Comparison of ENCODE assay signal across 25 mouse cellular contexts in genomic region chr2:131841321-131841693, GRCm38 (mm10). TPM values are rescaled to one million over a fixed set of nuclear protein-coding genes. Genes with fewer than 3 reads are reported as not detected.
DNase-seq lines count a peak whose midpoint lies in the region; ATAC-seq lines count a peak whose summit lies in the region.
"Had no signal": no experiment of that assay in that cellular context is flagged by ENCODE, and none has a peak within 500 bp of the region (broad histone marks: within the 10 kb centered on the region; RNA-seq: fewer than 3 reads in every experiment).

No protein-coding gene starts in this region.

- H3K9ac ChIP-seq in forebrain, embryonic 11.5 days (ENCODE audit: low read length) = 0 out of 2 replicates have a peak overlapping the region, but pooled peaks have one; percentile 20
- H3K9ac ChIP-seq in forebrain, embryonic 14.5 days (ENCODE audit: low read length) = no peak overlapping the region
- H3K9ac ChIP-seq in heart, embryonic 13.5 days = no peak overlapping the region
- no peak overlapping the region for H3K9ac ChIP-seq in kidney, embryonic 15.5 days
- H3K9ac ChIP-seq in midbrain, embryonic 13.5 days (replicated peaks) = no peak overlapping the region; the same call in 1 of the 2 replicates

- H3K4me3 ChIP-seq in forebrain, embryonic 11.5 days (ENCODE audit: low read depth, low read length) = no peak overlapping the region
- no peak overlapping the region for H3K4me3 ChIP-seq in forebrain, embryonic 14.5 days (ENCODE audit: low read depth, low read length)
- no peak overlapping the region for H3K4me3 ChIP-seq in heart, embryonic 13.5 days
- no peak overlapping the region for H3K4me3 ChIP-seq in kidney, embryonic 15.5 days (replicated peaks)
- no peak overlapping the region for H3K4me3 ChIP-seq in midbrain, embryonic 13.5 days (replicated peaks)
- H3K4me3 ChIP-seq: limb, embryonic 10.5 days; megakaryocyte, embryonic 14.5 days; myocyte had no signal

- no peak for DNase-seq in forebrain, embryonic 11.5 days (ENCODE audit: low spot score)
- no peak for DNase-seq in forebrain, embryonic 14.5 days (ENCODE audit: low spot score)
- no peak for DNase-seq in heart, postnatal 10 days
- no peak for DNase-seq in kidney, adult 9 months
- DNase-seq in thymus, postnatal 10 days (ENCODE audit: low spot score in 2 of 2) = no peak
- DNase-seq: adrenal gland, postnatal 14 days; cerebellum, adult 9-11 months; gastrocnemius, postnatal 14 days; kidney, postnatal 10 days; lung, adult 2 months; right cerebral cortex, postnatal 14 days; spleen, adult 18-20 months; thymus, postnatal 4 days had no signal

- H3K4me1 ChIP-seq in forebrain, embryonic 11.5 days (replicated peaks; ENCODE audit: control insufficient read depth, insufficient read depth, low read length) = 0 out of 2 replicates have a peak, but pooled peaks cover 4% of the 10 kb centered on the region
- H3K4me1 ChIP-seq in forebrain, embryonic 14.5 days (ENCODE audit: control insufficient read depth, insufficient read depth, low read length) = peaks cover 12% of the 10 kb centered on the region
- H3K4me1 ChIP-seq in heart, embryonic 13.5 days = peaks cover 27% of the 10 kb centered on the region
- peaks cover 5% of the 10 kb centered on the region; the same call in 1 of the 2 replicates for H3K4me1 ChIP-seq in kidney, embryonic 15.5 days
- peaks cover 23% of the 10 kb centered on the region for H3K4me1 ChIP-seq in midbrain, embryonic 13.5 days (replicated peaks)

- no peak overlapping the region for H3K4me2 ChIP-seq in forebrain, embryonic 11.5 days (ENCODE audit: low read depth, low read length, severe bottlenecking)
- H3K4me2 ChIP-seq in forebrain, embryonic 14.5 days (ENCODE audit: low read length) = no peak overlapping the region
- H3K4me2 ChIP-seq in heart, embryonic 13.5 days = 0 out of 2 replicates have a peak overlapping the region, but pooled peaks have one; percentile 10
- H3K4me2 ChIP-seq in kidney, embryonic 15.5 days = no peak overlapping the region
- no peak overlapping the region for H3K4me2 ChIP-seq in midbrain, embryonic 13.5 days (replicated peaks)
- H3K4me2 ChIP-seq: liver, embryonic 11.5 days had no signal

- H3K36me3 ChIP-seq in forebrain, embryonic 11.5 days (ENCODE audit: control insufficient read depth, insufficient read depth, low read length) = no peaks in the 10 kb centered on the region
- H3K36me3 ChIP-seq in forebrain, embryonic 14.5 days (ENCODE audit: control insufficient read depth, insufficient read depth, low read length) = no peaks in the 10 kb centered on the region
- H3K36me3 ChIP-seq in heart, embryonic 13.5 days = no peaks in the 10 kb centered on the region
- no peaks in the 10 kb centered on the region for H3K36me3 ChIP-seq in kidney, embryonic 15.5 days
- H3K36me3 ChIP-seq in midbrain, embryonic 13.5 days = no peaks in the 10 kb centered on the region
- H3K36me3 ChIP-seq: limb, embryonic 10.5 days had no signal

- H3K9me3 ChIP-seq in forebrain, embryonic 11.5 days (ENCODE audit: control insufficient read depth, low read length) = no peaks in the 10 kb centered on the region
- H3K9me3 ChIP-seq in forebrain, embryonic 14.5 days (replicated peaks; ENCODE audit: control insufficient read depth, low read length) = no peaks in the 10 kb centered on the region
- no peaks in the 10 kb centered on the region for H3K9me3 ChIP-seq in heart, embryonic 13.5 days
- H3K9me3 ChIP-seq in kidney, embryonic 15.5 days (replicated peaks) = no peaks in the 10 kb centered on the region
- H3K9me3 ChIP-seq in midbrain, embryonic 13.5 days = no peaks in the 10 kb centered on the region
- H3K9me3 ChIP-seq: limb, embryonic 10.5 days; megakaryocyte, embryonic 14.5 days had no signal

- H3K27ac ChIP-seq in forebrain, embryonic 11.5 days (ENCODE audit: low read depth, low read length) = peak overlapping the region; percentile 47; the same call in 1 of the 2 replicates
- no peak overlapping the region for H3K27ac ChIP-seq in forebrain, embryonic 14.5 days (ENCODE audit: low read depth, low read length)
- H3K27ac ChIP-seq in heart, embryonic 13.5 days (replicated peaks) = 0 out of 2 replicates have a peak overlapping the region, but pooled peaks have one; percentile 16
- H3K27ac ChIP-seq in kidney, embryonic 15.5 days = 0 out of 2 replicates have a peak overlapping the region, but pooled peaks have one; percentile 4
- H3K27ac ChIP-seq in midbrain, embryonic 13.5 days = peak overlapping the region; percentile 46
- H3K27ac ChIP-seq: limb, embryonic 10.5 days had no signal

- intact Hi-C loops in heart, postnatal 10 days (cut with DNase I) = no loop called here

- no peaks in the 10 kb centered on the region for H3K27me3 ChIP-seq in forebrain, embryonic 11.5 days (ENCODE audit: control insufficient read depth, insufficient read depth, low read length)
- H3K27me3 ChIP-seq in forebrain, embryonic 14.5 days (replicated peaks; ENCODE audit: control insufficient read depth, insufficient read depth, low read length) = no peaks in the 10 kb centered on the region
- no peaks in the 10 kb centered on the region for H3K27me3 ChIP-seq in heart, embryonic 13.5 days (replicated peaks)
- no peaks in the 10 kb centered on the region for H3K27me3 ChIP-seq in kidney, embryonic 15.5 days
- no peaks in the 10 kb centered on the region for H3K27me3 ChIP-seq in midbrain, embryonic 13.5 days

- whole genome bisulfite sequencing in forebrain, embryonic 11.5 days = 60% methylated on average over 2 of the region's 2 CpGs
- 53% methylated on average over 2 of the region's 2 CpGs for WGBS in forebrain, embryonic 14.5 days
- WGBS in heart, embryonic 13.5 days = 45% methylated on average over 2 of the region's 2 CpGs
- WGBS in kidney, embryonic 15.5 days = 60% methylated on average over 2 of the region's 2 CpGs
- WGBS in midbrain, embryonic 13.5 days = 54% methylated on average over 2 of the region's 2 CpGs

- ATAC-seq in forebrain, embryonic 11.5 days (replicated peaks; ENCODE audit: low FRiP score) = peak; percentile 45; the same call in 1 of the 2 replicates
- ATAC-seq in forebrain, embryonic 14.5 days = no peak
- ATAC-seq in heart, embryonic 13.5 days (ENCODE audit: extremely low read depth, insufficient number of reproducible peaks, low FRiP score, low TSS enrichment) = no peak
- ATAC-seq in kidney, embryonic 15.5 days (replicated peaks; ENCODE audit: low FRiP score) = peak; percentile 16; the same call in 1 of the 2 replicates
- ATAC-seq in midbrain, embryonic 13.5 days = 0 out of 2 replicates have a peak, but pooled peaks have one; percentile 13
- ATAC-seq: intestine, postnatal 0 days had no signal

RNA-seq across cellular contexts. Expression of gene Erv3, which starts 18.2 kb away (rescaled TPM):
- polyA plus RNA-seq in forebrain, embryonic 11.5 days (2014; fragmentation: Nextera tagmentation; extraction: Ambion mirVana) = not detected in 2 replicates
- not detected in 2 replicates for polyA plus RNA-seq in forebrain, embryonic 14.5 days (2014; fragmentation: Nextera tagmentation; extraction: Ambion mirVana)
- polyA plus RNA-seq in heart, embryonic 13.5 days (2015; fragmentation: Nextera tagmentation; extraction: Ambion mirVana) = not detected in 2 replicates
- not detected for total RNA-seq in heart, postnatal 10 days (2021)
- polyA plus RNA-seq in kidney, embryonic 15.5 days (2015; fragmentation: Nextera tagmentation; extraction: Ambion mirVana) = not detected in 2 replicates
- not detected in 2 replicates for polyA plus RNA-seq in midbrain, embryonic 13.5 days (2015; fragmentation: Nextera tagmentation; extraction: Ambion mirVana)
- total RNA-seq: adrenal gland, postnatal 14 days; gastrocnemius, postnatal 14 days; heart, adult 8-10 months; hematopoietic stem cell, adult 5-6 weeks; neutrophil, adult 5-6 weeks had no signal
- polyA plus RNA-seq: embryonic facial prominence, embryonic 11.5 days; intestine, postnatal 0 days; limb, embryonic 10.5 days; liver, embryonic 11.5 days; lung, adult 2 months had no signal

Comparison
In these comparisons a context has a peak if more than half of its experiments do, and no peak if none do; other contexts are left out.
1. ATAC-seq: peak in forebrain, embryonic 11.5 days (single experiment), kidney, embryonic 15.5 days (single experiment) and midbrain, embryonic 13.5 days (single experiment); none in forebrain, embryonic 14.5 days (single experiment) and heart, embryonic 13.5 days (single experiment).